Mouse (Mus musculus) intestine, postnatal 0 days (tissue): Measurements from ENCODE around the gene N4bp3. TPM values are rescaled to one million over a fixed set of nuclear protein-coding genes. Genes with fewer than 3 reads are reported as not detected.

Experiments used
- ATAC-seq: fragments of 200-750 bp; cut with Nextera tagmentation; 2 replicates; pipeline ENCODE4 v1.8.0; 2017; ENCODE audit warnings: mild to moderate bottlenecking, moderate TSS enrichment, moderate library complexity
- H3K27ac ChIP-seq: fragments of 300-500 bp; sonication (generic); 2 replicates; pipeline ENCODE4 v1.5.1; 2014; ENCODE audit warnings: mild to moderate bottlenecking, low read depth, low read length, moderate library complexity
- H3K27me3 ChIP-seq: fragments of 300-500 bp; sonication (generic); replicated peaks from 2 replicates; pipeline ENCODE4 v1.6.1; 2014; ENCODE audit warnings: low read length, mixed read lengths; ENCODE audit not compliant: control insufficient read depth, insufficient read depth
- H3K36me3 ChIP-seq: fragments of 300-500 bp; sonication (generic); 2 replicates; pipeline ENCODE4 v1.6.1; 2014; ENCODE audit warnings: mild to moderate bottlenecking, moderate library complexity; ENCODE audit not compliant: control insufficient read depth, insufficient read depth
- H3K4me1 ChIP-seq: fragments of 300-500 bp; sonication (generic); replicated peaks from 2 replicates; pipeline ENCODE4 v1.6.1; 2014; ENCODE audit warnings: antibody characterized with exemption, low read length, mixed read lengths; ENCODE audit not compliant: control insufficient read depth, insufficient read depth
- H3K4me2 ChIP-seq: fragments of 300-500 bp; sonication (generic); replicated peaks from 2 replicates; pipeline ENCODE4 v1.6.1; 2014; ENCODE audit warnings: low read depth, mild to moderate bottlenecking, moderate library complexity
- H3K4me3 ChIP-seq: fragments of 300-500 bp; sonication (generic); 2 replicates; pipeline ENCODE4 v1.5.1; 2014; ENCODE audit warnings: low read depth, low read length
- H3K9ac ChIP-seq: fragments of 300-500 bp; sonication (generic); 2 replicates; pipeline ENCODE4 v1.6.1; 2014; ENCODE audit warnings: mild to moderate bottlenecking, low read depth, low read length
- H3K9me3 ChIP-seq: fragments of 300-500 bp; sonication (generic); 2 replicates; pipeline ENCODE4 v1.6.1; 2016; ENCODE audit warnings: mixed run types; ENCODE audit not compliant: control insufficient read depth
- CTCF ChIP-seq: sonication (generic); IDR thresholded peaks from 2 replicates; pipeline ENCODE4 v1.5.1; 2016; ENCODE audit warnings: low read depth, mild to moderate bottlenecking, control low read depth, antibody characterized with exemption, moderate library complexity
- WGBS: fragments of 180-500 bp; shearing (Covaris S2); extraction: QIAGEN DNeasy Blood & Tissue Kit; methylation state at CpG from one replicate; pipeline ENCODE4 v1.1.7; 2014; 5-methylcytosine and 5-hydroxymethylcytosine counted together
- polyA plus RNA-seq: library from polyadenylated mRNA; unstranded; fragments of >200 nt; fragmentation: Nextera tagmentation; extraction: Ambion mirVana; gene quantifications from 2 replicates; pipeline ENCODE4 v1.2.1, GENCODE M21; 2015

N4bp3 gene
- polyA plus RNA-seq, 1 experiment from 2014 or later = 8.8 TPM

DNA sequence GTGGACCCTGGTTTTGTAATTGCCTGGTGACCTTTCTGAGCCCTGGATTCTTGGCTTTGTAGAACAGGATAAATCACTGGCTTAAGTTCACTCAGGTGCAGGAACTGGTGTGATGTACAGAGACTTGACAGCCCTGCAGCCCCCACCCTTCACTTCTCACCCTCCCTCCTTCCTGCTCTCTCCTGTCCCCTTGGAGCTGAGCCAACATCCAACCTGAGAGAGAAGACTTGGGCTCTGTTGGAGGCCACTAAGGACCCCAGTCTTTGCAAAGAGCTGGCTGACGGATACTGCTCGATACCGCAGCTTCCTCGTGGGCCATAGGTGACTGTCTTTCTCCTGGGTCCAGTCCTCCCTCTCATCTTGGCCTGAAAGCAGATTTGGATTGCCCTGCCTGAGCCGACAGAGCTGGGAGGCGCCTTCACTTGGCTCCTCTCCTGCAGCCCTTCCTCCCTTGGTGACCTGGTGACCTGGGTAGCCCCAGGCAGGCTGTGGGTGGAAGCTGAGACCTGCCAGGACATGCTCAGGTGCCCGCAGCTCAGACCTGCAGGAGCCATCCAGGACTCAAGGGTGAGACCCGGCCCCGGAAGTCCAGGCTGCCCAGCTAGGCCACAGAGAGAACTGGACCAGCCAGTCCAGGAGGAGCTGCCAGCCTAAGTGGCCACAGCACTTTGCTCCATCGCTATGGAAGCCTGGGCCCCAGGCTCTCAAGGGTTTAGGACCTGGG is 6.3 kb upstream of the N4bp3 start:
- 83% methylated on average over 10 of the region's 10 CpGs for WGBS
- no peak for TF ChIP-seq CTCF
- no peak overlapping the region for H3K9ac ChIP-seq
- no peaks in the 10 kb centered on the region for H3K27me3 ChIP-seq
- peaks cover 10% of the 10 kb centered on the region; the same call in 1 of the 2 replicates for H3K36me3 ChIP-seq
- no peak for ATAC-seq
- no peaks in the 10 kb centered on the region for H3K4me1 ChIP-seq
- no peaks in the 10 kb centered on the region for H3K9me3 ChIP-seq
- H3K4me3 ChIP-seq = no peak overlapping the region
- H3K4me2 ChIP-seq = no peak overlapping the region
- H3K27ac ChIP-seq = no peak overlapping the region

DNA sequence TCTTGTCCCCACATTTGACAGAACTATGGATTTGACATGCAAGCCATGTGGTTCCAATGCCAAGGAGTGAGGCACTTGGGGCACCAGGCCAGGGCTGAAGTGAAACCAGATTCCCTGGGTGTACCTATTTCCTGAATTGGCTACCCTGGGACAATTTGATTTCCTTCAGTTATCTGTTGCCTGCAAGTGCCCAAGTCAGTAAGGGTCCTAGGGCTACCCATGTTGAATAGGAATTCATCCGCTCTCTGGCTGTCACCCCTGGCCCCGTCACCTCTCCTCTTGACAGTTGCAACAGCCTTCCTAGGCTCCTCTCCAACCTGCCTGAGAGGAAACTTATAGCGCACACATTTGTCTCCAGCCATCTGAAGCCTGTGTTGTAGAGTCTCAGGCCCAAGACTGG is 4.2 kb upstream of the N4bp3 start:
- Histone ChIP-seq H3K27me3 (no peaks in the 10 kb centered on the region), H3K4me3 (no peak overlapping the region), H3K4me1 (no peaks in the 10 kb centered on the region; the same call in 1 of the 2 replicates), H3K9ac (no peak overlapping the region), H3K9me3 (no peaks in the 10 kb centered on the region), H3K27ac (no peak overlapping the region), H3K36me3 (peaks cover 10% of the 10 kb centered on the region; the same call in 1 of the 2 replicates), H3K4me2 (no peak overlapping the region)
- TF ChIP-seq CTCF = no peak
- ATAC-seq = no peak
- WGBS = 98% methylated on average over 3 of the region's 3 CpGs

DNA sequence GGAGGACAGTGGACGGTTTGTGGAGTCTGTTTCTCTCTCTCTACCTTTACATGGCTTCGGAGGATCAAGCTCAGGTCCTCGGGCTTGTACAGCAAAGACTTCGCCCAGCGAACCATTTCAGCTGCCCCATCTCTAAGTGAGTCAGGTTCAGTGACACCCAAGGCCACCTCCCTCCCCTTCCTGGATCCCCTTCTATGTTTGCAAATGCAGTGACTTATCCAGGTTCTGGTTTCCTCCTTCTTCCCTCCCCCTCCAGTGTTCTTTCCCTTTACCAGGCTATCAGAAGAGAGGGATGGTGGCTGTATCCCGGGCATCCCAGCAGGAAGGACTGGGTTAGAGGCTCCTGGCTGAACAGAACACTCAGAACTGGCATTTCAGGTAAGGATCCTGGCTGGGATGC is 3.1 kb upstream of the N4bp3 start:
- no peak overlapping the region for H3K27ac ChIP-seq
- peaks cover 10% of the 10 kb centered on the region; the same call in 1 of the 2 replicates for H3K36me3 ChIP-seq
- 86% methylated on average over 6 of the region's 6 CpGs for WGBS
- no peak for TF ChIP-seq CTCF
- no peak overlapping the region for H3K4me3 ChIP-seq
- H3K4me2 ChIP-seq = no peak overlapping the region
- H3K4me1 ChIP-seq = peaks cover 5% of the 10 kb centered on the region
- H3K9ac ChIP-seq = no peak overlapping the region
- no peak for ATAC-seq
- no peaks in the 10 kb centered on the region for H3K9me3 ChIP-seq
- no peaks in the 10 kb centered on the region for H3K27me3 ChIP-seq

DNA sequence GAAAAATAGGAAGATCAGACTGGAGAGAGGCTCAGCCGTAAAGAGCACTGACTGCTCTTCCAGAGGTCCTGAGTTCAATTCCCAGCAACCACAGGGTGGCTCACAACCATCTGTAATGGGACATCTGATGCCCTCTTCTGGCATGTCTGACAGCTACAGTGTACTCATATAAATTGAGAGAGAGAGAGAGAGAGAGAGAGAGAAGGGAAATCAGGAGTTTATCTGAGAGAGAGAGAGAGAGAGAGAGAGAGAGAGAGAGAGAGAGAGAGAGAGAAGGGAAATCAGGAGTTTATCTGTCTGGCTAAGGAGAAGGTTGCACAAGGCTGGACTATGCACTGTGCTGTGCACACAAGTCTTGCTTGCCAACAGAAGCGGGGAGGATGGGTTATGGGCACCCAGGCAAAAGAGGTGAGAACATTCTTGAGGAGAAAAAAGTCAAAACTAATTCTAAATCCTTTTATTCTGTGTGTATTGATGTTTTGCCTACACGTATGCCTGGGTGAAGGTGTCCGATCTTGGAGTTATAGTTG is 2.3 kb upstream of the N4bp3 start:
- no peak overlapping the region for H3K4me3 ChIP-seq
- TF ChIP-seq CTCF = peak; percentile 32; the same call in 1 of the 2 replicates
- no peaks in the 10 kb centered on the region for H3K9me3 ChIP-seq
- H3K4me2 ChIP-seq = no peak overlapping the region
- H3K27me3 ChIP-seq = no peaks in the 10 kb centered on the region
- 78% methylated on average over 4 of the region's 4 CpGs for WGBS
- peaks cover 10% of the 10 kb centered on the region; the same call in 1 of the 2 replicates for H3K36me3 ChIP-seq
- no peak overlapping the region for H3K27ac ChIP-seq
- peaks cover 5% of the 10 kb centered on the region for H3K4me1 ChIP-seq
- no peak for ATAC-seq
- H3K9ac ChIP-seq = no peak overlapping the region

DNA sequence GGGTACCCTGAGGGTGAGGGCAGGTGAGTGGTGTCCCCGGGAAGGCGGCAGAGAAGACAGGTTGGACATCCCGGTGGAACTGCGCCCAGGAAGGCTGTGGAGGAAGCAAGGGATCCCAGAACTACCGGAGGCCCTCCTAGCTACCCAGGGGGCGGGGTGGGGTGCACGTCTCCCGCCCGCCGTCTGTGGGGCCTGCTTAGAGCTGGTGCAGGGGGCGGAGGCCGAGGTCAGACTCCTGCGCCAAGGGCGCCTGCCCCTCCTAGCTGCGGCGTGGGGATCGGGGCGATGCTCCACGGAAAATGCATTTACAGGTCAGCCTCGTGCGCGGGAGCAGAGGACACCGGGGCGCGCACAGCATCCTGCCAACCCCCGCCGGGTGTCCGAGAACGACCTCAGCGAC is 381 bp downstream of the N4bp3 start:
- Histone ChIP-seq H3K27me3 (no peaks in the 10 kb centered on the region), H3K4me2 (peak overlapping the region; percentile 95), H3K9ac (peak overlapping the region; percentile 57), H3K36me3 (peaks cover 10% of the 10 kb centered on the region), H3K9me3 (no peaks in the 10 kb centered on the region), H3K27ac (peak overlapping the region; percentile 64), H3K4me1 (peaks cover 8% of the 10 kb centered on the region), H3K4me3 (peak overlapping the region; percentile 65)
- TF ChIP-seq CTCF = no peak
- 1% methylated on average over 30 of the region's 30 CpGs for WGBS
- ATAC-seq = 0 out of 2 replicates have a peak, but pooled peaks have one; percentile 18

DNA sequence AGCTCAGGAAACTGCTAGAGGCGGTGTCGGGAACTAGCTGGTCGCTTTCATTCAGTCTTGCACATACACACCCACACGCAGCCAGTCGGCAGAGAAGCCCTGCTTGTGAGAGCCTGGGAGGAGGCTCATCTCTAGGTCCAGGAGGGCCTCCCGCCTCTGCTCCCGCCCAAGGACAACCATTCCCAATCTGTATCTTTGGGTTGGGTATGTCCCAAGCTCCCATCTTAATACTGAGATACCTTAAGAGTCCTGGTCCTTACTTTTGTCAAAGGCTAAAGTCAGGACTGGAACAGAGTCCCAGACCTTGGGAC is 798 bp downstream of the N4bp3 start:
- TF ChIP-seq CTCF = no peak
- Histone ChIP-seq H3K9me3 (no peaks in the 10 kb centered on the region), H3K9ac (peak overlapping the region; percentile 57), H3K4me2 (peak overlapping the region; percentile 95), H3K27me3 (no peaks in the 10 kb centered on the region), H3K27ac (peak overlapping the region; percentile 64; the same call in 1 of the 2 replicates), H3K4me3 (peak overlapping the region; percentile 65), H3K36me3 (peaks cover 10% of the 10 kb centered on the region), H3K4me1 (peaks cover 8% of the 10 kb centered on the region)
- no peak for ATAC-seq
- WGBS = 4% methylated on average over 7 of the region's 7 CpGs
